Mouse (Mus musculus) skeletal muscle tissue, adult 2 months (tissue): Measurements from ENCODE around the gene Olfr523.
"Not testable (repeated sequence)": the region's sequence is repeated elsewhere in the genome, so short reads cannot be mapped to it uniquely, and the experiment has no call there.

Experiments
- DNase-seq: peaks from one replicate; pipeline ENCODE4 v3.0.0-alpha.2; 2012; ENCODE audit warnings: low read depth, low spot score

The Olfr523 gene

DNA sequence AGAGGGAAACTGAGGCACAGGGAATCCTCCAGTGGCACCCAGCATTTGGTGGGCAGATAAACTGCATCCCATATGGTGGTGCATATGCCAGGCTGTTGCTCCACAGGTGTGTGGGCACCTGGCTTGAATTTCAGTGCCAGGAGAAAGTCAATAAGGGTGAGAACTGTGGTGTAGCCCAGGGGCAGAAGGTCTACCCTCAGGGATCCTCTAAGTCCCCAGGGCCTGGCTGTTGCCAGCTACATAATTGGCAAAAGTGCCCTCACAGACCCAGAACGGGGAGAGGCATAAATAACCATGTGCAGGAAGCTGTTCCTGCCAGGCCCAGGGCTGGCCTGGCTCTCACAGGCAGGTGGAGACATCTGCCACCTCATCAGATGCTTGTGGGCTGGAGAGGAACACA lies at the start of gene Olfr523:
Olfr523 (plus strand) TSS at position 282 of the 400 bp plus-strand sequence.
- no peak for DNase-seq

DNA sequence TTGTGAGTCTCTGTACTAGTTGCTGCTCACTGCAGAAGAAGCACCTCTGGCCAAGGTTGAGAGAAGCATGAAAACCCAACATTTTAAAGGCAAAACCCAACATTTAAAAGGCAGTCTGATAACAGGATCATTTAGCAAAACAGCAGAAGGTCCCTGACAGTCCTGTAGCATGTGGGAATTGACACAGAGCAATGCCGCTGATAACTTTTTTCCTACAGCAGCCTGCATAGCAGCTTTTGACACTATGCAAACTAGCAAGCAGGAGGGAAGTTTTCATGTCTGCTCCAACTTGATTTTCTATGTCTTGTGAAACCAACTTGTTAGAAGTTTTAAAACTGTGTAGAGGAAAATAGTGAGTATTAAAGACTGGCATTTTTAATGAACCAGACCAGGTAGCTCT lies 48.6 kb upstream of the Olfr523 start:
- no peak for DNase-seq

DNA sequence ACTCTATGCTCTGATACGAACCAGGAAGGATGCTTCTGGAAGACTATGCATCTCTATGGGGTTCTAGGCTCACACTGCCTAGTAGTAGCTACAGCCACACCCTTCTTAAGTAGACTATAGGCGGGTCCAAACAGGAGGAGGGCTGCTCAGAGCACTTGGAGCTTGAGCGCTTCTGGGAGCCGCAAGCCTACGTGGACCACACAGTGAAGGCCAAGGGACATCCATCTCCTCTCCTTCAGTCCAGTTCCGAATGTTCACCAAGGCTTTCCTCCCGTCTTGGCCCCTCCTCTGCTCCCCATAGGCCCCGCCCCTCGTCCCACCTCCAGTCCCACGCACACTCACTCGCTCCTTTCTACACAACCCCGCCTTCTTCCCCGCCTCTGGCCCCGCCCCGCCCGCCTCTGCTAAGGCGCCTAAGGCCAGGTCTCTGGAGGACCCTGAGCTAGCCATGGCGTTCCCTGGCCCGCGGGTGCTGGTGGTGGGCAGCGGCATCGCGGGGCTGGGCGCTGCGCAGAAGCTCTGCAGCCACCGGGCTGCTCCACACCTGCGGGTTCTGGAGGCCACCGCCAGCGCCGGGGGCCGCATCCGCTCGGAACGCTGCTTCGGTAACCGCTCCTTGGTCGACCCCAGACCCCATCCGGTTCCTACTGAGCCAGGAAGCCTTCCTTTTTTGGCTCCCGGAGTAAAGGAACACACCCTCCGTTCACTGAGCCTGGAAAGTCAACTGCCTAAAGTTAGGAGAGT lies 47.6 kb upstream of the Olfr523 start:
- peak; percentile 87 for DNase-seq

DNA sequence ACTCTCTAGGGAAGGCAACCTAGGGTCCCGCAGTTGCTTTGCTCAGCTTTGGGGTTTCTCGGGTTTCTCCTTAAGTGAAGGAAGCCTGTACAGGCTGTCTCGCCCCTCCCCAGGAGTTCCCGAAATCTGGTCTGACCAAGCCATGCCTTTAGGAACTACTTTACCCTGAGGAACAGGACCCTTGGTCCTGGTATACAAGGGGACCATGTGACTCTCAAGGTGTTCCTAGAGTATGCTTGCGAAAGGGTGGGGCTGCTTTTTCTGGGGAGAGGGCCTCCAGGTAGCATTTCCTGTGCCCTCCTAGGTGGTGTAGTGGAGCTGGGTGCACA lies 47.0 kb upstream of the Olfr523 start:
- no peak for DNase-seq

DNA sequence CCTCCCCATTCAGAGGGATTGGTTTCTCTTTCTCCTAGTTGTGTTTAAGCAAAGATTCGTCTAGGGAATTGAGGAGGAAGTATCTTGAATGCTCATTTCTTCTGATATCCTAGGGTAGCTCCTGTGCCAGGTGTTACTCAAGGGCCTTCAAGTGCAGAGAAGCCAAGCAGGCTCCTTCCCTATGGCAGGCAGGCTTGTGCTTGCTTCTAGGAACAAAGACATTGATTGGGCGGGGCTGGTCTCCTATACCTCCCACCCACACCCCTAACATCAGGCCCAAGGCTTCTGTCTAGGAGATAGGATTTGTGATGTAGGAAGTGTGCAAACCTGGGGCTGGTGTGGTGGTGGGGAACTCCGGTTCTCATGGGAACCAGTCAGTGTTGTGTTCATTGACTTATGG lies 46.1 kb upstream of the Olfr523 start:
- DNase-seq, result no peak

DNA sequence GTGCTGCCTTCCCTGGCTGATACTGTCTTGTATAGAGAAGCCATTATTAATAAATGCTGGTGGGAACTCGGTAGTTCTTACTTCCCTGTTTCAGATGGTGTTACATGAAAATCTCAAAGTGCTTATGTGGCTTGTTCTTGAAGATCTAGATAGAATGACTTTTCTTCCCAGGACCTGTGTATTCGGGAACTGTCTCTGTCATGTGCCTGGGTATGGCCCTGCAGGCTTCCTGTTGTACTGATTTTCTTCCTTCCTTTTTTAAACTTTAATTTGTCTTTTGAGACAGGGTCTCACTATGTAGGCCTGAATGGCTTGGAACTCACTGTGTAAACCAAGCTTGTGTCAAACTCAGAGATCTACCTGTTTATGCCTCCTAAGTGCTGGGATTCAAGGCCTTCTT lies 45.1 kb upstream of the Olfr523 start:
- DNase-seq, result no peak

DNA sequence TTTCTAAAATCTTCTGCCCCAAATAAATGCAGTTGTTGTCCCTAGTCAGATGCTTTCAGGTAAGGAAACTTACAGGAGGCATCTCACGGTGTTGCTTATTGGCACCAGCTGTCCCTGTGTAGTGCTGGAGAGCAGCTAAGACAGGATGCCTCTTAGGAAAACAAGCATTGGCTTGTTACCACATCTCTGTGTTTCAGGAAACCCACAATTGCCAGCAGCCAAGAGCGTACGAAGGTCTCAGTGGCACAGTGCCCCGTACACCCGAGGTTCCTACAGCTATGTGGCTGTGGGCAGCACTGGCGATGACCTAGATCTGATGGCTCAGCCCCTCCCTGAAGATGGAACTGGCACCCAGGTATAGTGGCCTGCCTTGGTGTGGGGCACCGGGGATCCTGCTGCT lies 40.8 kb upstream of the Olfr523 start:
- DNase-seq, result not testable (repeated sequence)

DNA sequence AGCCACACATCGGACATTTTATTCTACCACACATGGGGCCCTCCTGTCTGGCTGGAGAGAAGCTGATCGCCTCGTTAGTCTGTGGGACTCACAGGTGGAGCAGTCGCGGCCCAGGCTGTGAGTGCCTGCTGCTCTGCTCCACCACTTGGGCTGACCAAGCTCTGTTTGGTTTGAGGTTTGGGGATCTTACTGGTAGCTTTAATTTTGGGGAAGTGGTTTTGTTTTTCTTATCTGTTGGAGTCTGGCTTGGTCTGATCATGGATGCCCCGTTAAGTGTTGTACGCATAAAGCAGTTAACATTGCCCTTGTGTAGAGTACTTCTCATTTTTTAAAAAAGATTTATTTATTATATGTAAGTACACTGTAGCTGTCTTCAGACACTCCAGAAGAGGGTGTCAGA lies 39.0 kb upstream of the Olfr523 start:
- not testable (repeated sequence) for DNase-seq

DNA sequence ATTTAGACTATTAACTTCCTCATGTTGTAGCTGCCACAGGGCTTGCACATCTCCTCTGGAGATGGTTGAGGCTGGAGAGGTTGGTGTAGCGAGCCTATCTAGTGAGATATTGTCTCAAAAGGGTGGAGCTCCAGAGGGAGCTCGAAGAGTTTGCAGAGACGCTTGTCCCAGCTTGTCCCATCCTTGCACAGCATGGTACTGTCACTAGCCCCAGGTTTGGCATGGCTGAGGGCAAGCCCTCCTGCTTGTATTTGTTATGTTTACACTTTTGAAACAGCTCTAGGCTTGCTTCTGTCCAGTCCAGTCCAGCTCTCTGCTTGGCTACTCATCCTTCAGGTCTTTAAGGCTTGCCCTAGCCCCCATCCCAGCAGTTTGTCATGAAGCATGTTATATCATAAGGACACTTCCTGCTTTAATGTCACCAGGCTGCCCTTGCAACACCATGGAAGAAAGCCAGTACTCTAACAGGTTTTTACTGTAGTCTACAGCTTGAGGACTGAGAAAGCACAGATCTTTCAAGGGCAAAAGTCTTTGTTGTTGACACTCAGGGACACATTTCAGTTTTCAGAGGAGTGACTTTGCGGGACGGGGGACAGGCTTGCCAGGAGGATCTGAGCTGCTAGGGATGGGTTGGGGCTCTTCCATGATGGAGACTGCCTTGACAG lies 37.8 kb upstream of the Olfr523 start:
- no peak for DNase-seq

DNA sequence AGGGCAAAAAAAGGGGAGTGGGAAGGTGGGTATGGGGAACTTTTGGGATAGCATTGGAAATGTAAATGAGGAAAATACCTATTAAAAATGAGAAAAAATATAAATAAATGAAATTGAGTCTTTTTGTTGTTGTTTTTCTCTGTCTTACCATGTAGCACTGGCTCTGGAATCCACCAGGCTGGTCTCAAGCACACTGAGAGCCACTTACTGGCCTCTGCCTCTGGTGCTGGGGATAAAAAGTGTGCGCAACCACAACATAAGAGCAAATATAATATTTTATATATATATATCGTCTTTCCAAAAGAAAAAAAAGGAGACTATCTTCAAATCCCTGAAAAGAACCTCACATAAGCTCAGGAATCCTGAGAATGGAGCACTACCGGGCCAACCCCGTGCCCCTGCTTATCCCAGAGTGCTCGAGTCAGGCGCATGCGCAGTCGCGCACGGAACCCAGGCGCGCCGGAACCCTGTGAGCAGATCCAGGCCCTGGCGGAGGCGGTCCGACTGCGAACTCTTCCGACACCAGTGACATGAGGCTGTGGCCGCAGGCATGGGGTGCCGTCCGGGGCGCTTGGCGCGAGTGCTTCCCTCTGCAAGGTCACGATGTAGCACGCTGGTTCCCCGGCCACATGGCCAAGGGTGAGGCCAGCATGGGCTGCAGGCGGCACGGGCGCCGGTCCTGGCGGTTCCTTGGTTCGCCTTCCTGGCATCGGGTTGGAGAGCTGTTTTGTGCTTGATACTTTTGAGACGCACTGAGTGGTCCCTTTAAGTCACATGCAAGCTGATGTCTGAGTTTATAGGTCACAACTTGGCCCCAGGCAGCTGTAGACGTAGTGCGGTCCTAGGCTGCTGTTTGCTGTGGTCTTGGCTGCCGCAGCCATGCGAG lies 35.6 kb upstream of the Olfr523 start, which contains the start of gene Mtg1:
Mtg1 (plus strand) TSS at position 430 of the 886 bp plus-strand sequence.
- DNase-seq, result peak; percentile 96

DNA sequence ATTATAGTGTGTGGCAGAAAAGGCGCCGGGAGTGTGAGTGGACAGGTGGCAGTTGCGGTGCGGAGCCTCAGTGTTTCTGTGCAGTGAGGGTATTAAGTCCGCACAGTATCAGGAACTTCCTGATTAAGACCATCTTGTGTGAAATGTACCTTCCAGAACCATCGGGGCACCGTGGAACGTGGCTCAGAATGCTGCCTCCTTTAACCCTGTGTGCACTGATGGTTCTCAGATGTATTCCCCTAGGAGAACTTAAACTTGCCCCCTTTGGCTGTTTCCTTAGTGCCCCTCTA lies 35.1 kb upstream of the Olfr523 start:
- DNase-seq, result no peak

DNA sequence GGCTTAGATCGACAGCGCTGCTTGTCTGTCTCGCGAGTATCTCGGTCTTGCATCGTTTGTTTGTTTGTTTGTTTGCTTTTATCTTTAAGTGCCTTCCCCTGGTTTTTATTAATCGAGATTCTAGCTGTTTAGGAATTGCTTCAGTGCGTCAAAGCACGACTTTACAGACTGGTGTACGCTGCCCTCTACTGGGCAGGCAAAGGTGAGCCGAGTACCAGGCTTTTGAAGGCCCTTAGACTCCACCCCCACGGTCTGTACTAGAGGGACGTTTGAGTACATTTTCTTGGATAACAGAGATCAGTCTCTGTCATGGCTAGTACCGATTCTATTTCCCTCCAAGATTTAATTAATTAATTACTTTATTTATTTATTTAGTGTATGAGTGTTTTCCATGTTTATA lies 31.7 kb upstream of the Olfr523 start:
- DNase-seq, result peak; percentile 41

DNA sequence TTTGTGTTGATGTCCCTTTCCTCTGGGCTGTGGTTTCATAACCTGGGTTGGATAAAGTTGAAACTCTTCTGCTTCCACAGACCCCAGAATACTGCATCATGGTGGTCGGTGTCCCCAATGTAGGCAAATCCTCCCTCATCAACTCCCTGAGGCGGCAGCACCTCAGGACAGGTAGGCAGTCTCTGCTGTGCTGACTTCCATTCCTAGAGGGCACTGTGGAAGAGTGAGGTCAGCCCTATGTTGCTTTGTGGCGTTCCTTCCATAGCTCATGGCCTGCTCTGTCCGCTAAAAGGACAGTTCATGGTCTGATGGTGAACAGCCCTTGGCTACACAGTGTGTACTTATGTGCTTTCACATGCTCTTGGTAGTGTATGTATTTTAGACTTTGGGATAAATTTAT lies 28.5 kb upstream of the Olfr523 start:
- DNase-seq, result no peak

DNA sequence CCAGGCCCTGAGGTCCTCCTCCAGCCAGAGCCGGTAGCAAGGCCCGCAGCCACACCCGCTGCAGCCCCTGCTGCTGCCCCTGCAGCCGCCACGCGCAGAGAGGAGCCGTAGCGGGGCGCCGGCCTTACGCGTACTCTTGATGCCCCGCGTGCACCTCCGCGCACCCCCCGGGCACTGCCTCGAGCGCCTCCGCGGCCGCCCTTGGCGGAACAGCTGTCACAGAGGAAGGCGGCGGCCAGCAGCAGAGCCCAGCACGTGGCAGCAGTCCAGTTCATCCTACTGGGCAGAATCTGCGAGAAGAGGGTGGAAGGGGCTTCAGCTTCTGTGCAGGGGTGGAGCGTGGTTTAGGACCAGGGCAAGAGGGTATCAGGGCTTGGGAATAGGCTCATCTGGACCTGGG lies 19.6 kb upstream of the Olfr523 start:
- no peak for DNase-seq

DNA sequence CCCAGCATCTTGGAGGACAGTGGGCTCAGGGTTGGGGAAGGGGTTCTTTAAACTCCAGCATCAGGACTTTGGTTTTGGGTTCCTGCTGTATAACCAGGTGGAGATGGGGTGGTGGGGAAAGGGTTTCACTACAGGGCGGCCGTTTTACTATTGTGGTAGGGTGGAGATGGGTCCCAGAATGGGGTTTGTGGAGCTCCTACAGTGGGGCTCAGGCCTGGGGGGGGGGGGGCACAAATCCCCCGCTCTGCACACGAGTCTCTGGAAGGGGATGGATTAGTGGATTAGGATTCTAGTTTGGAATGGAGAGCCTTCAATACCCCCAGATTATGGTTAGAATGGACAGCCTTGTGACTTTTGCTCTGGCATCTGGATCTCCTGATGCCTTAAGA lies 19.2 kb upstream of the Olfr523 start:
- no peak for DNase-seq

DNA sequence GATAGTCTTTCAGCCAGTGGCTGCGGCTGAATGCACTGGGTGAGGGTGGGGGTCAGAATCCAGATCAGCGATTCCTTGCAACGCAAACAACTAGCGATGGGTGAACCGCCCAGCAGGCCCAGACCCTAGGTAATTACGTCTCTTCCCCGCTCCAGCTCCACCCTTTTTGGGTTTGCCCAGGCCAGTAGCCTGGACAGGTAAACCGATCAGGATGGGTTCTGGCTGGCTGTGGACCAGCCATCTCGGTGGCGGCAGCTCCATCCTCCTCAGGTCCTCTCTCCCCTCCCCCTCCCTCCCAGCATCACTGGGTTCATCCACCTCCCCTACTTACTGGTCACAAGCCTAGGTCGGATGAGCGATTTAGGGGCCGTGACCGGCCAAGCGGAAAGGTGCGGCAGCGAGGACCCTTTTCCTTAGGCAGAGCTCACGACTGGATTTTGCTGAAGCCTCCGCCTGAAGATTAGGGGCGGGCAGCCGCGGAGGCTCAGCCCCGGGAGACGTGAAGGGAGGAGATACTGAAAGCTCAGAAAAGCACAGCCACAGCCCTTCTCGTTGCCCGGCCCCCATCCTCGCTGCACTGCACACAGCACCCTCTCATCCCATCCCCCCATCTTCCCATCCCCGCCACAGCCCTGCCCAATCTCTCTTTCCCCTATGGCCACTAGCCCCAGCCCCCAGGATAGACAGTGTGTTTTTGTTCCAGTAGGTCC lies 18.6 kb upstream of the Olfr523 start, which contains the start of gene Sprn:
Sprn (minus strand) TSS at position 660 of the 710 bp plus-strand sequence.
- DNase-seq, result no peak

DNA sequence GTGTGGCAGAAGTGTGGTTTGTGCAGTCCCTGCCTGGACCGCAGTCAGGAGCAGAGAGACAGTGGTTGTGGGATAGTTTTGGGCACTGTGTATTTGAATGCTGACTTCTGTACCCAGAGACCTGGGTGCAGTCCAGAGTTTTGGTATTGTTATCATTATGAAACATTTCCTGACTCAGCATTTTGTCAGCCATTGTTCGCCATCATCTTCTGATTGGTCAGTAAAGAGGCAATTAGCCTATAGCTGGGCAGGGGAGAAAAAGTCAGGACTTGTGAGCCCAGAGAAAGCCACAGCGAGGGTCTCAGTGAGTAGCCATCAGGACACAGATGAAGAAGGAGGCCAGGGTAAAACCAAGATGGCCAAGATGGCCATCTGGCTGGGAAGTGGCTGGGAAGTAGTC lies 12.7 kb upstream of the Olfr523 start:
- DNase-seq, result no peak

DNA sequence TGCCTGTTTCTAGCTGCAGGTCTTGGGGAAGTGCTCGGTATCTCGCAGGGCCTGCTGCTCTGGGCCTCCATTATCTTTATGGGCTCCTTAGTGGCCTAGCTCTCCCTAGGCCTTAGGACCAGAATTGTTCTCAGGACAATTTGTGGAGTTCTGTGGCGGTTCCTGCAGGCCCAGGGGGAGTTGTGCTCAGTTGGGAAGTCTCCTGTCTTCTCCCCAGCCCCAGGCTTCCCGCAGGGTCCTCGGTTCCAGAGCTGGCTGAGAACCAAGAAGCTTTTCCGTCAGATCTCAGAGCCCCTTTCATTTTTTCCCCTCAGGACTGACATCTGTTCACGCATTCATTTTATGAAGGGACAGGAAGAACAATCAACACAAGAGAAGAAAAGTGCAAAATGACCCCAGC lies 8.4 kb upstream of the Olfr523 start, which contains the start of gene Olfr522:
Olfr522 (minus strand) TSS at position 101 of the 400 bp plus-strand sequence.
- no peak for DNase-seq

DNA sequence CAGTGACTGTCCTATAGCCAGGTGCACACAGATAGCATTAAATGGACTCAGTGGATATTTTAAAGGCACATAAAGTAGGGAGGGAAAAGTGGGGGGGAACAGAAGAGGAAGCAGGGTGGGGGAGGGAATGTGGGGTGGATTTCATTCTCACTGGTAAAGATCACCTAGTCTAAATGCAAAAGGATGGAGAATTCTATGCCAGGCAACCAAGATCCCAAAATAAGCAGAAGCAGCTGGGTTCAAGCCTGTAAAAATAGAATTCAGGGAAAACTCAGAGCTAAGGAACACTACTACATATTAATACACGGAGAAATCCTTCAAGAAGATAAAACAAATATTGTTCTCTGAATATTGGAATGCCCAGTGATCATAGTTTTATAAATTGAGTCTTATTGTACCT lies 5.1 kb upstream of the Olfr523 start:
- no peak for DNase-seq

DNA sequence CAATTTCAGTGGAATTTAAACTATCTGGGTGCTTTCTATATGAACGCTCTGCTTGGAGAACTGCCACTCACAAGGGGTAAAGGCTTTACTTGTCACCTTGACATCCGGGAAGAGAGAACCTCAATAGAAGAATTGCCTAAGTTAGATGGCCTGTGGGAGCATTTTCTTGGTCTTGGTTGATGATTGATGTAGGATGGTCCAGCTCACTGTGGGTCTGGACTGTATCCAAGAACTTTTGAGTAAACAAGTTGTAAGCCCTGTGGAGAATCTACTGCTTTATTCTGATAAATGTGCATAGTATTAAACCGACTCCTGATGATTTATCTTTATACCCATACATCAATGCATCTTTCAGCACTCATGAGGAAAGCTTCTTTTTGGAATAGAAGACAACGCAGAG lies 3.6 kb upstream of the Olfr523 start:
- DNase-seq, result no peak

DNA sequence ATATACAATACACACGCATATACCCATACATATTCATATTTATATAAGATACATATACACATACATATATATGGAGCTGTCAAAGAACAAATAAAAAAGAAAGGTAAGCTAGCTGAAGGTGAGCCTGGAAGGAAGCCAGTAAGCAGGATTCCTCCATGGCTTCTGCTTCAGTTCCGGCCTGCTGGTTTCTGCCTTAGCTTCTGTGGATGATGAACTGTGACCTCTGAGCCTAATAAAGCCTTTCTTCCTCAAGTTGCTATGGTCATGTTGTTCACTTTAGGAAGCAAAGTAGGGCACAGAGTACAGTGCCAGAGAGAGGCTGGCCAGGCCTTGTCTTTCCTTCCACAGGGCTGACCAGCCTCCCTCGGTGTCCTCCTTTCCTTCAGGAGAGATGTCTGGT lies 2.2 kb upstream of the Olfr523 start:
- no peak for DNase-seq

DNA sequence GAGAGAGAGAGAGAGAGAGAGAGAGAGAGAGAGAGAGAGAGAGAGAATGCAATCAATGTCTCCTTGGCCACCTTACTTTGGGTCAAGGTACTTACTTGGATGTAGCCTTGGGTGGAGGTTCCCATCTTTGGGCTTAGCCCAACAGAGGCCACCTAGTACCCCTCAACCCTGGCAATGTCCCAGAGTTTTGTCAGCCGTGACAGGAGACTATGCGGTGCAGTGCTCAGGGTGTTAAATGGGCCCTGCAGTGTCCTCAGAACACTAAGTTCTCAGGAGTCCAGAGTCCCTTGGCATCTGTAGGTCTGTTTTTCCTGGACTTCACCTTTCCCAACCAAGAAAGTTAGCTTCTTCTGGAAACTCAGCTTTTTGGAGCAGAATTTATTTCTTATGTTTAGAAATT lies 6.2 kb downstream of the Olfr523 start:
- DNase-seq, result no peak
